Mouse (Mus musculus) forebrain, embryonic 12.5 days (tissue): ENCODE data around the gene Slc25a19. TPM values are rescaled to one million over a fixed set of nuclear protein-coding genes. Genes with fewer than 3 reads are reported as not detected.

Source experiments
- polyA plus RNA-seq: library from polyadenylated mRNA; unstranded; fragments of >200 nt; fragmentation: Nextera tagmentation; extraction: Ambion mirVana; gene quantifications from 2 replicates; pipeline ENCODE4 v1.2.1, GENCODE M21; 2016

Gene Slc25a19
- polyA plus RNA-seq, 1 experiment from 2014 or later: 28.4 TPM

Other genes with a start within 250 kb of the Slc25a19 start
- gene Cdr2l, start 246.4 kb downstream of the Slc25a19 start, polyA plus RNA-seq: 28.3 and 29.6 TPM in 2 replicates
- gene Mrpl58, start 224.5 kb downstream of the Slc25a19 start, polyA plus RNA-seq: 222 and 232 TPM in 2 replicates
- gene Atp5h, start 208.3 kb downstream of the Slc25a19 start, polyA plus RNA-seq: 843 and 857 TPM in 2 replicates
- 23.9 and 29.8 TPM in 2 replicates for gene Kctd2, start 208.2 kb downstream of the Slc25a19 start, polyA plus RNA-seq
- gene Trim80, start 187.8 kb downstream of the Slc25a19 start, polyA plus RNA-seq: not detected in 2 replicates
- gene Slc16a5, start 165.8 kb downstream of the Slc25a19 start, polyA plus RNA-seq: not detected in 2 replicates
- 10.9 and 11.0 TPM in 2 replicates for gene Armc7, start 152.6 kb downstream of the Slc25a19 start, polyA plus RNA-seq
- gene Nt5c, start 136.4 kb downstream of the Slc25a19 start, polyA plus RNA-seq: 72.0 and 80.3 TPM in 2 replicates
- gene Jpt1, start 113.9 kb downstream of the Slc25a19 start, polyA plus RNA-seq: 1,151 and 1,196 TPM in 2 replicates
- gene Sumo2, start 92.0 kb downstream of the Slc25a19 start, polyA plus RNA-seq: 1,429 and 1,474 TPM in 2 replicates
- 194 and 199 TPM in 2 replicates for gene Nup85, start 63.9 kb downstream of the Slc25a19 start, polyA plus RNA-seq
- 87.4 and 89.5 TPM in 2 replicates for gene Mrps7, start 24.4 kb downstream of the Slc25a19 start, polyA plus RNA-seq
- 32.3 and 35.1 TPM in 2 replicates for gene Gga3, start 24.2 kb downstream of the Slc25a19 start, polyA plus RNA-seq
- gene Mif4gd, start 15.3 kb downstream of the Slc25a19 start, polyA plus RNA-seq: 15.2 and 16.5 TPM in 2 replicates
- 124 and 137 TPM in 2 replicates for gene Grb2, start 80.3 kb upstream of the Slc25a19 start, polyA plus RNA-seq
- 39.0 and 45.2 TPM in 2 replicates for gene Tmem94, start 137.1 kb upstream of the Slc25a19 start, polyA plus RNA-seq
- gene Caskin2, start 185.3 kb upstream of the Slc25a19 start, polyA plus RNA-seq: 15.5 and 19.5 TPM in 2 replicates
- gene Tsen54, start 186.4 kb upstream of the Slc25a19 start, polyA plus RNA-seq: 27.1 and 28.4 TPM in 2 replicates
- gene Llgl2, start 195.8 kb upstream of the Slc25a19 start, polyA plus RNA-seq: 2.4 and 2.7 TPM in 2 replicates
- 0.17 and 0.31 TPM in 2 replicates for gene Myo15b, start 230.1 kb upstream of the Slc25a19 start, polyA plus RNA-seq